In genomic region chr11:32141034-32141433, GRCm38 (mm10) we compare ENCODE assay signal across 9 mouse cellular contexts. TPM values are rescaled to one million over a fixed set of nuclear protein-coding genes. Genes with fewer than 3 reads are reported as not detected.
DNase-seq lines count a peak whose midpoint lies in the region; ATAC-seq and TF ChIP-seq lines count a peak whose summit lies in the region.
"Had no signal": no experiment of that assay in that cellular context is flagged by ENCODE, and none has a peak within 500 bp of the region (broad histone marks: within the 10 kb centered on the region; RNA-seq: fewer than 3 reads in every experiment).

No protein-coding gene starts in this region.

- DNase-seq in kidney, adult 18-20 months = peak; percentile 78
- peak; percentile 24 to 38 for DNase-seq in gastrocnemius, postnatal 36 days
- DNase-seq in layer of hippocampus, postnatal 14 days (ENCODE audit: low spot score in 2 of 2) = peak; percentile 71 to 77
- DNase-seq in monocyte, adult 2 months (ENCODE audit: low read depth in 1 of 2, low spot score in 2 of 2) = peak; percentile 14 to 40

- H3K9me3 ChIP-seq in kidney, embryonic 15.5 days (replicated peaks) = no peaks in the 10 kb centered on the region
- H3K9me3 ChIP-seq: limb, embryonic 12.5 days had no signal

- no peaks in the 10 kb centered on the region for H3K27me3 ChIP-seq in kidney, embryonic 15.5 days
- no peaks in the 10 kb centered on the region for H3K27me3 ChIP-seq in testis, adult 2 months (ENCODE audit: control insufficient read depth, insufficient read depth, low read length)
- H3K27me3 ChIP-seq: limb, embryonic 12.5 days had no signal

- H3K27ac ChIP-seq in kidney, embryonic 15.5 days = no peak overlapping the region
- no peak overlapping the region for H3K27ac ChIP-seq in testis, adult 2 months (ENCODE audit: control insufficient read depth, insufficient read depth, low read depth, low read length)
- H3K27ac ChIP-seq: limb, embryonic 12.5 days had no signal

- H3K4me2 ChIP-seq in kidney, embryonic 15.5 days = no peak overlapping the region
- H3K4me2 ChIP-seq: limb, embryonic 12.5 days had no signal

- intact Hi-C loops in gastrocnemius, postnatal 36 days (cut with DNase I) = no loop called here

- no peak for TF ChIP-seq POLR2A in testis, adult 2 months (IDR thresholded peaks at IDR 0.05; ENCODE audit: control insufficient read depth, low read depth, low read length)

- no peak overlapping the region for H3K9ac ChIP-seq in kidney, embryonic 15.5 days
- H3K9ac ChIP-seq: limb, embryonic 12.5 days had no signal

- peak; percentile 98 for TF ChIP-seq CTCF in testis, adult 2 months (IDR thresholded peaks at IDR 0.05; ENCODE audit: control insufficient read depth, insufficient read depth, insufficient replicate concordance, low read depth, low read length)

- 16% methylated on average over 2 of the region's 2 CpGs for WGBS in kidney, embryonic 15.5 days

- H3K4me3 ChIP-seq in kidney, embryonic 15.5 days (replicated peaks) = no peak overlapping the region
- H3K4me3 ChIP-seq in testis, adult 2 months (ENCODE audit: control insufficient read depth, low read depth, low read length) = no peak overlapping the region
- H3K4me3 ChIP-seq: limb, embryonic 12.5 days had no signal

- no peak for ATAC-seq in kidney, embryonic 15.5 days (replicated peaks; ENCODE audit: low FRiP score)
- peak; percentile 58 for ATAC-seq in activated CD4-positive, CD25-positive, alpha-beta regulatory T cell, adult 4 months
- peak; percentile 88 for ATAC-seq in common myeloid progenitor, adult 5-6 weeks (replicated peaks; ENCODE audit: low read depth, poor library complexity, severe bottlenecking)

- H3K4me1 ChIP-seq in kidney, embryonic 15.5 days = peaks cover 13% of the 10 kb centered on the region
- no peaks in the 10 kb centered on the region; the same call in 1 of the 2 replicates for H3K4me1 ChIP-seq in testis, adult 2 months (ENCODE audit: control insufficient read depth, insufficient read depth, low read length)

- no peaks in the 10 kb centered on the region for H3K36me3 ChIP-seq in kidney, embryonic 15.5 days
- H3K36me3 ChIP-seq in testis, adult 2 months (ENCODE audit: control insufficient read depth, insufficient read depth, low read length) = no peaks in the 10 kb centered on the region
- H3K36me3 ChIP-seq: limb, embryonic 12.5 days had no signal

RNA-seq across cellular contexts. Expression of gene Il9r, which starts 59.0 kb away (rescaled TPM):
- not detected in 2 replicates for polyA plus RNA-seq in kidney, embryonic 15.5 days (2015; fragmentation: Nextera tagmentation; extraction: Ambion mirVana)
- polyA plus RNA-seq in activated CD4-positive, CD25-positive, alpha-beta regulatory T cell, adult 4 months (2017; shearing (Covaris generic)) = 1 to 10 TPM; 4.5 to 7.1 TPM
- not detected in 2 replicates for total RNA-seq in common myeloid progenitor, adult 5-6 weeks (2017)
- not detected for total RNA-seq in gastrocnemius, postnatal 36 days (2021)
- total RNA-seq in layer of hippocampus, postnatal 14 days (2021) = not detected
- 1.6 and 2.1 TPM in 2 replicates for polyA plus RNA-seq in testis, adult 2 months (2012; rRNA removed)

Comparison
In these comparisons a context has a peak if more than half of its experiments do, and no peak if none do; other contexts are left out.
1. DNase-seq: peak in every context shown above with its lines; median percentile 78 in kidney, adult 18-20 months; 74 in layer of hippocampus, postnatal 14 days; 31 in gastrocnemius, postnatal 36 days; 27 in monocyte, adult 2 months.